Mouse (Mus musculus): ENCODE results near the gene Rad23a. TPM values are rescaled to one million over a fixed set of nuclear protein-coding genes. Genes with fewer than 3 reads are reported as not detected.

Rad23a gene
- polyA plus RNA-seq, 1 experiment from 2014 or later: 70.6 TPM

DNA sequence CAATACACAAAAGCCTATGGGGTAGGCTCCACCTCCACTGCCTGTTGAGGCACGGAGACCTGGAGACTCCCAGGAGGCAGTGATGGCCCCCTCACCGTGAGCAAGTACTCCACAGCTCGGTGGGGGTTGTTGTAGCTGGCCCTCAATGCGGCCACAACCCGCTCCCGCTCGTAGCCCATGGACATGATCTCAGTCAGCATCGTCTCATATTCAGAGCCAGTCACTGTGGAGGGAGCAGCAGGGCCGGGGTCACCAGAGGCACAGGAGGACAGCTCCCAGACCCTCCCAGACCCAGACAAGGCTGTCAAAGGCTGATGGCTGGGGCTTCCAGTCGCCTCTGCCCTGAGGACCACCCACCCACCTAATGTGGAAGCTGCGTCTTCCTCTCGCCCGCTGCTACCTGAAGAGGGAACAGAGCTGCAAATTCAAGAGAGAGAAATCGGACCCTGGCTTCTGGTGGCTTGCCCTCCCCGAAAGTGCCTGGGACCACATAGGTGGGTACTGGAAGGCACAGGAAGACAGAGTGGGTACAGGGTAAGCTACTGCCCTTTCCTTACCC, 2.5 kb downstream of the Rad23a start:
- Histone ChIP-seq H3K9me3 (ENCODE audit: control insufficient read depth, low read length) (no peaks in the 10 kb centered on the region), H3K9ac (ENCODE audit: low read length) (no peak overlapping the region), H3K27me3 (ENCODE audit: control insufficient read depth, insufficient read depth, low read length) (no peaks in the 10 kb centered on the region), H3K4me2 (replicated peaks; ENCODE audit: low read depth) (no peak overlapping the region), H3K27ac (replicated peaks) (no peak overlapping the region), H3K36me3 (ENCODE audit: control insufficient read depth, insufficient read depth, low read length) (peaks cover 32% of the 10 kb centered on the region), H3K4me3 (ENCODE audit: low read depth, low read length) (no peak overlapping the region), H3K4me1 (replicated peaks; ENCODE audit: control insufficient read depth, insufficient read depth) (no peaks in the 10 kb centered on the region)
- 82% methylated on average over 15 of the region's 15 CpGs for WGBS
- ATAC-seq (ENCODE audit: low FRiP score, low TSS enrichment) (no peak), DNase-seq (ENCODE audit: low spot score) (peak; percentile 13)
- TF ChIP-seq EP300 (optimal IDR thresholded peaks at IDR 0.05) (no peak), CTCF (IDR thresholded peaks at IDR 0.05; ENCODE audit: low read depth) (no peak)

GRCm38 (mm10) chr8:84837149-84837911, 3.1 kb downstream of the Rad23a start:
- Histone ChIP-seq H3K4me2 (replicated peaks; ENCODE audit: low read depth) (no peak overlapping the region), H3K27me3 (ENCODE audit: control insufficient read depth, insufficient read depth, low read length) (no peaks in the 10 kb centered on the region), H3K27ac (replicated peaks) (no peak overlapping the region), H3K36me3 (ENCODE audit: control insufficient read depth, insufficient read depth, low read length) (peaks cover 26% of the 10 kb centered on the region), H3K9ac (ENCODE audit: low read length) (no peak overlapping the region), H3K4me1 (replicated peaks; ENCODE audit: control insufficient read depth, insufficient read depth) (no peaks in the 10 kb centered on the region), H3K9me3 (ENCODE audit: control insufficient read depth, low read length) (no peaks in the 10 kb centered on the region), H3K4me3 (ENCODE audit: low read depth, low read length) (no peak overlapping the region)
- ATAC-seq (ENCODE audit: low FRiP score, low TSS enrichment) (no peak), DNase-seq (ENCODE audit: low spot score) (peak; percentile 13)
- TF ChIP-seq CTCF (IDR thresholded peaks at IDR 0.05; ENCODE audit: low read depth) (no peak), EP300 (optimal IDR thresholded peaks at IDR 0.05) (no peak)
- WGBS: 52% methylated on average over 8 of the region's 8 CpGs

DNA sequence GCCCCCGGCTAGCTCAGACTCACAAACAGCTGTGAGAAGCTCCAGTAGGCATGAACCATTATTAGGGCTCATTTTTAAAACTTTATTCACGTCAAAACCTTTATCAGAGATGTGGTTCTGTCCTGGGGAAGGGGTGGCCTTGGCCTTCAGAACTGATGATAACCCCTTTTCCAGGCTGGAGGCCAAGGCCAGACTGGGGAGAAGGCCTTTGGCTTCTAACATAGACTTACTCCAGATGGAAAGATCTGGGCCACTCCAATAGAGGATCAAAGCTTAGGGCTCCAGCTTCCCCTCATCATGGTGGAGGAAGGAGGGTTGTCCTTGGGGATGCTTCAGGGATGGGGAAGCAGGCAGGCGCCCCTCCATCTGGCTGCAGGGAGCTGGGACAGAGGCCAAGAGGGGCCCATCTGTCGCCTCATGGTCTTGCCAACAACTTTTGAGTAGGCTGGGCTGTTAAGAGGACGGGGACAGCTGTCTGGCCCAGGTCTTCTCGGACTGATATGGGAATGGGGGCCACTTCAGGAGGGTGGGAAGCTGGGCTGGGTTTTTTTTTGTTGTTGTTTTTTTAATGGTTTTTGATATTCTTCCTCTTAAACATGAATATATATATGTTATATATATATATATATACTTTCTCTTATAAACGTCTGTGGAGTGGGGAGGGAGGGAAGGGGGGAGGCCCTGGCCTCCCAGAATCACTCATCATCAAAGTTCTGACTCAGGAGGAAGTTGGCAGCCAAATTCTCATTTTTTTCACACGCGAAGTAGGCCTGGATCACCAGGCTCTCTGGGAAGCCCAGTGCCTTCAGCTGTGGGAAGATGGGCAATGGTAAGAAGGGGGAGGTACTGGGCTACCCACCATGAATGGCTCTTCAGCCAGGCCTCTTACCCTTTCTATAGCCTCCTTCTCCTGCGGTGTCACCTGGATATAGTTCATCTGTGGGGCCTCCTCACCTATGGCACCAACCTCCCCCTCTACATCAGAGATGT, 5.3 kb downstream of the Rad23a start:
- Histone ChIP-seq H3K9me3 (ENCODE audit: control insufficient read depth, low read length) (no peaks in the 10 kb centered on the region), H3K4me3 (ENCODE audit: low read depth, low read length) (no peak overlapping the region), H3K4me1 (replicated peaks; ENCODE audit: control insufficient read depth, insufficient read depth) (no peaks in the 10 kb centered on the region), H3K36me3 (ENCODE audit: control insufficient read depth, insufficient read depth, low read length) (peaks cover 22% of the 10 kb centered on the region), H3K27me3 (ENCODE audit: control insufficient read depth, insufficient read depth, low read length) (no peaks in the 10 kb centered on the region), H3K27ac (replicated peaks) (no peak overlapping the region; the same call in 1 of the 2 replicates), H3K4me2 (replicated peaks; ENCODE audit: low read depth) (no peak overlapping the region), H3K9ac (ENCODE audit: low read length) (no peak overlapping the region)
- ATAC-seq (ENCODE audit: low FRiP score, low TSS enrichment) (no peak), DNase-seq (ENCODE audit: low spot score) (peak; percentile 12)
- 41% methylated on average over 10 of the region's 10 CpGs for WGBS
- TF ChIP-seq EP300 (optimal IDR thresholded peaks at IDR 0.05): no peak
- TF ChIP-seq CTCF (IDR thresholded peaks at IDR 0.05; ENCODE audit: low read depth): no peak

- H3K4me2 ChIP-seq (replicated peaks; ENCODE audit: low read depth): no peak overlapping the region
- no peaks in the 10 kb centered on the region for H3K9me3 ChIP-seq (ENCODE audit: control insufficient read depth, low read length)
- H3K36me3 ChIP-seq (ENCODE audit: control insufficient read depth, insufficient read depth, low read length): peaks cover 22% of the 10 kb centered on the region
- ATAC-seq (ENCODE audit: low FRiP score, low TSS enrichment) (no peak), DNase-seq (ENCODE audit: low spot score) (peak; percentile 14)
- H3K27me3 ChIP-seq (ENCODE audit: control insufficient read depth, insufficient read depth, low read length): no peaks in the 10 kb centered on the region
- H3K27ac ChIP-seq (replicated peaks): no peak overlapping the region; the same call in 1 of the 2 replicates
- no peaks in the 10 kb centered on the region for H3K4me1 ChIP-seq (replicated peaks; ENCODE audit: control insufficient read depth, insufficient read depth)
- 80% methylated on average over 19 of the region's 19 CpGs for WGBS
- TF ChIP-seq EP300 (optimal IDR thresholded peaks at IDR 0.05) (no peak), CTCF (IDR thresholded peaks at IDR 0.05; ENCODE audit: low read depth) (no peak)
- no peak overlapping the region for H3K9ac ChIP-seq (ENCODE audit: low read length)
- H3K4me3 ChIP-seq (ENCODE audit: low read depth, low read length): no peak overlapping the region
Measured at GRCm38 (mm10) chr8:84834002-84834865, 6.2 kb downstream of the Rad23a start.

All from stomach, postnatal 0 days (tissue).